Mouse (Mus musculus) ES-Bruce4 (cell line): Measurements from ENCODE around the gene Donson.

Source experiments
- CTCF ChIP-seq: IDR thresholded peaks from one replicate; pipeline ENCODE4 v1.8.1; 2011; ENCODE audit warnings: low read depth, low read length
- POLR2A ChIP-seq: IDR thresholded peaks from one replicate; pipeline ENCODE4 v1.8.1; 2011; ENCODE audit warnings: low read length; ENCODE audit not compliant: insufficient read depth

DNA sequence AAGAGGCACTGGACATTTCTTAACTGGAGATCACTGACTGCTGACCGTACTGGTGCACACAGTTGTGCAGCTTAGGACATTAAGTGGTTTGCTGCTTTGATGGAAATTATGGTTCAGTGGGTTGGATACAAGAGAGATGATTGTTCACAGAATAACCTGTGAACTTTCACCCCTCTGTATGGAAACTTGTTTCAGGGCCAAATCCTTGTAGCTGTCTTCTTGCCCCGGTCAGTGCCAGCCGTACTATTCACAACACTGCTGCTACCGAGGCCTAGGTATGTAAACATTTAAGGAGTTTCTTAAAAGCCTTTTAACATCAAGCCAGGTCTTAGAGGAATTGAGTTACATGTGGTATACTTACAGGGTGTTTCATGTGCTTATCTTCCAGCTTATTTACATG, 14.1 kb downstream of the Donson start:
- TF ChIP-seq POLR2A (no peak), CTCF (no peak)
